Mouse (Mus musculus): ENCODE measurements around the gene Hist1h2ag. TPM values are rescaled to one million over a fixed set of nuclear protein-coding genes. Genes with fewer than 3 reads are reported as not detected.
"Not testable (repeated sequence)": the region's sequence is repeated elsewhere in the genome, so short reads cannot be mapped to it uniquely, and the experiment has no call there.

Hist1h2ag gene
- polyA plus RNA-seq (2014; fragmentation: Nextera tagmentation; extraction: Ambion mirVana) = 12.3 and 19.7 TPM in 2 replicates

- H3K9me3 ChIP-seq (replicated peaks; ENCODE audit: control insufficient read depth, low read length); H3K36me3 ChIP-seq (ENCODE audit: control insufficient read depth, insufficient read depth, low read length); H3K27me3 ChIP-seq (ENCODE audit: control insufficient read depth, insufficient read depth, low read length): not testable (repeated sequence)
- Histone ChIP-seq H3K9ac (ENCODE audit: low read depth, low read length) (peak within 1 kb of the TSS; percentile 77), H3K27ac (ENCODE audit: low read depth, low read length) (peak within 1 kb of the TSS; percentile 95), H3K4me3 (ENCODE audit: low read depth, low read length) (peak within 1 kb of the TSS; percentile 42), H3K4me1 (ENCODE audit: control insufficient read depth, insufficient read depth, low read length) (peaks cover 13% of the 10 kb centered on the region), H3K4me2 (peak within 1 kb of the TSS; percentile 76)
- peak; percentile 90 for ATAC-seq (replicated peaks; ENCODE audit: insufficient number of reproducible peaks, low FRiP score, low TSS enrichment)
- WGBS (ENCODE audit: insufficient replicate concordance) = 0% methylated on average over 39 of the region's 80 CpGs
Measured at GRCm38 (mm10) chr13:22042568-22043502, at the start of gene Hist1h2ag, which contains the start of gene Hist1h2bj. TSS of gene Hist1h2ag (minus strand) at chr13:22042944. TSS of gene Hist1h2bj (plus strand) at chr13:22043214.

- 64% methylated on average over 1 of the region's 1 CpGs for WGBS (ENCODE audit: insufficient replicate concordance)
Measured at GRCm38 (mm10) chr13:22084140-22084539, 41.4 kb upstream of the Hist1h2ag start, which contains the start of gene Vmn1r188. TSS of gene Vmn1r188 (plus strand) at chr13:22084440.

GRCm38 (mm10) chr13:22063468-22063867, 20.7 kb upstream of the Hist1h2ag start:
- H3K36me3 ChIP-seq (ENCODE audit: control insufficient read depth, insufficient read depth, low read length) = no peaks in the 10 kb centered on the region
- no peaks in the 10 kb centered on the region for H3K4me1 ChIP-seq (ENCODE audit: control insufficient read depth, insufficient read depth, low read length)
- H3K27me3 ChIP-seq (ENCODE audit: control insufficient read depth, insufficient read depth, low read length) = no peaks in the 10 kb centered on the region
- H3K9me3 ChIP-seq (replicated peaks; ENCODE audit: control insufficient read depth, low read length) = no peaks in the 10 kb centered on the region
- H3K4me2 ChIP-seq = no peak overlapping the region
- no peak overlapping the region for H3K9ac ChIP-seq (ENCODE audit: low read depth, low read length)
- WGBS (ENCODE audit: insufficient replicate concordance) = 54% methylated on average over 1 of the region's 1 CpGs
- no peak overlapping the region for H3K4me3 ChIP-seq (ENCODE audit: low read depth, low read length)
- no peak overlapping the region for H3K27ac ChIP-seq (ENCODE audit: low read depth, low read length)
- ATAC-seq (replicated peaks; ENCODE audit: insufficient number of reproducible peaks, low FRiP score, low TSS enrichment) = no peak

More at GRCm38 (mm10) chr13:22084140-22084539, 41.4 kb upstream of the Hist1h2ag start, which contains the start of gene Vmn1r188:
- H3K9ac ChIP-seq (ENCODE audit: low read depth, low read length); H3K36me3 ChIP-seq (ENCODE audit: control insufficient read depth, insufficient read depth, low read length); H3K4me1 ChIP-seq (ENCODE audit: control insufficient read depth, insufficient read depth, low read length); H3K9me3 ChIP-seq (replicated peaks; ENCODE audit: control insufficient read depth, low read length); H3K27ac ChIP-seq (ENCODE audit: low read depth, low read length); H3K27me3 ChIP-seq (ENCODE audit: control insufficient read depth, insufficient read depth, low read length); H3K4me2 ChIP-seq; H3K4me3 ChIP-seq (ENCODE audit: low read depth, low read length); ATAC-seq (replicated peaks; ENCODE audit: insufficient number of reproducible peaks, low FRiP score, low TSS enrichment): not testable (repeated sequence)

- no peaks in the 10 kb centered on the region for H3K4me1 ChIP-seq (ENCODE audit: control insufficient read depth, insufficient read depth, low read length)
- H3K4me2 ChIP-seq = no peak overlapping the region
- no peak overlapping the region for H3K9ac ChIP-seq (ENCODE audit: low read depth, low read length)
- H3K9me3 ChIP-seq (replicated peaks; ENCODE audit: control insufficient read depth, low read length) = no peaks in the 10 kb centered on the region
- no peaks in the 10 kb centered on the region for H3K27me3 ChIP-seq (ENCODE audit: control insufficient read depth, insufficient read depth, low read length)
- no peak for ATAC-seq (replicated peaks; ENCODE audit: insufficient number of reproducible peaks, low FRiP score, low TSS enrichment)
- H3K27ac ChIP-seq (ENCODE audit: low read depth, low read length) = no peak overlapping the region
- 93% methylated on average over 1 of the region's 1 CpGs for WGBS (ENCODE audit: insufficient replicate concordance)
- no peak overlapping the region for H3K4me3 ChIP-seq (ENCODE audit: low read depth, low read length)
- no peaks in the 10 kb centered on the region for H3K36me3 ChIP-seq (ENCODE audit: control insufficient read depth, insufficient read depth, low read length)
Measured at GRCm38 (mm10) chr13:22061422-22061821, 18.7 kb upstream of the Hist1h2ag start.

GRCm38 (mm10) chr13:22053754-22054153, 11.0 kb upstream of the Hist1h2ag start:
- WGBS (ENCODE audit: insufficient replicate concordance) = 88% methylated on average over 1 of the region's 1 CpGs
- H3K4me1 ChIP-seq (ENCODE audit: control insufficient read depth, insufficient read depth, low read length) = 0 out of 2 replicates have a peak, but pooled peaks cover 3% of the 10 kb centered on the region
- no peak overlapping the region for H3K9ac ChIP-seq (ENCODE audit: low read depth, low read length)
- no peaks in the 10 kb centered on the region for H3K9me3 ChIP-seq (replicated peaks; ENCODE audit: control insufficient read depth, low read length)
- no peaks in the 10 kb centered on the region for H3K36me3 ChIP-seq (ENCODE audit: control insufficient read depth, insufficient read depth, low read length)
- H3K4me2 ChIP-seq = no peak overlapping the region
- H3K27me3 ChIP-seq (ENCODE audit: control insufficient read depth, insufficient read depth, low read length) = no peaks in the 10 kb centered on the region
- no peak overlapping the region for H3K27ac ChIP-seq (ENCODE audit: low read depth, low read length)
- no peak for ATAC-seq (replicated peaks; ENCODE audit: insufficient number of reproducible peaks, low FRiP score, low TSS enrichment)
- no peak overlapping the region for H3K4me3 ChIP-seq (ENCODE audit: low read depth, low read length)

GRCm38 (mm10) chr13:22051523-22051859, 8.7 kb upstream of the Hist1h2ag start:
- H3K27ac ChIP-seq (ENCODE audit: low read depth, low read length) = peak overlapping the region; percentile 85
- H3K36me3 ChIP-seq (ENCODE audit: control insufficient read depth, insufficient read depth, low read length) = no peaks in the 10 kb centered on the region
- H3K4me3 ChIP-seq (ENCODE audit: low read depth, low read length) = peak overlapping the region; percentile 60
- 0 out of 2 replicates have a peak, but pooled peaks cover 3% of the 10 kb centered on the region for H3K4me1 ChIP-seq (ENCODE audit: control insufficient read depth, insufficient read depth, low read length)
- H3K9me3 ChIP-seq (replicated peaks; ENCODE audit: control insufficient read depth, low read length) = no peaks in the 10 kb centered on the region
- WGBS (ENCODE audit: insufficient replicate concordance) = 11% methylated on average over 5 of the region's 5 CpGs
- H3K9ac ChIP-seq (ENCODE audit: low read depth, low read length) = peak overlapping the region; percentile 76
- peak overlapping the region; percentile 74 for H3K4me2 ChIP-seq
- no peak for ATAC-seq (replicated peaks; ENCODE audit: insufficient number of reproducible peaks, low FRiP score, low TSS enrichment)
- H3K27me3 ChIP-seq (ENCODE audit: control insufficient read depth, insufficient read depth, low read length) = no peaks in the 10 kb centered on the region

- ATAC-seq (replicated peaks; ENCODE audit: insufficient number of reproducible peaks, low FRiP score, low TSS enrichment) = peak; percentile 96
- peak overlapping the region; percentile 76 for H3K9ac ChIP-seq (ENCODE audit: low read depth, low read length)
- H3K4me1 ChIP-seq (ENCODE audit: control insufficient read depth, insufficient read depth, low read length) = 0 out of 2 replicates have a peak, but pooled peaks cover 3% of the 10 kb centered on the region
- H3K9me3 ChIP-seq (replicated peaks; ENCODE audit: control insufficient read depth, low read length) = no peaks in the 10 kb centered on the region
- no peaks in the 10 kb centered on the region for H3K36me3 ChIP-seq (ENCODE audit: control insufficient read depth, insufficient read depth, low read length)
- peak overlapping the region; percentile 74 for H3K4me2 ChIP-seq
- H3K4me3 ChIP-seq (ENCODE audit: low read depth, low read length) = peak overlapping the region; percentile 60
- peak overlapping the region; percentile 85 for H3K27ac ChIP-seq (ENCODE audit: low read depth, low read length)
- under 1% methylated on average over 52 of the region's 52 CpGs for WGBS (ENCODE audit: insufficient replicate concordance)
- H3K27me3 ChIP-seq (ENCODE audit: control insufficient read depth, insufficient read depth, low read length) = no peaks in the 10 kb centered on the region
Measured at GRCm38 (mm10) chr13:22050591-22051522, 8.1 kb upstream of the Hist1h2ag start.

Measured in heart, embryonic 11.5 days (tissue).